Mouse (Mus musculus) leukemia stem cell, adult 10-12 weeks (primary cell): Measurements from ENCODE around the gene Slc9a3r2. TPM values are rescaled to one million over a fixed set of nuclear protein-coding genes. Genes with fewer than 3 reads are reported as not detected.

ENCODE experiments used
- polyA plus RNA-seq: library from polyadenylated mRNA; stranded (reverse); fragments of >175 nt; gene quantifications from 2 replicates; pipeline ENCODE4 v1.2.3, GENCODE M21; 2012; ENCODE audit warnings: low replicate concordance

Gene Slc9a3r2
- polyA plus RNA-seq, result 2.0 and 5.8 TPM in 2 replicates

GRCm38 (mm10) chr17:24650070-24650616 lies at the start of gene Slc9a3r2:
Slc9a3r2 (minus strand) TSS chr17:24650327.

GRCm38 (mm10) chr17:24696011-24696697 lies 46.0 kb upstream of the Slc9a3r2 start, which contains the start of the genes Gfer and Noxo1:
Gfer (minus strand) TSS chr17:24696156.
Noxo1 (plus strand) TSS chr17:24696234.

GRCm38 (mm10) chr17:24689251-24690081 lies 39.3 kb upstream of the Slc9a3r2 start, which contains the start of gene Syngr3:
Syngr3 (minus strand) TSS chr17:24689955.

GRCm38 (mm10) chr17:24669545-24670245 lies 19.6 kb upstream of the Slc9a3r2 start, which contains the start of gene Zfp598:
Zfp598 (plus strand) TSS chr17:24669687.

GRCm38 (mm10) chr17:24658017-24658758 lies 8.1 kb upstream of the Slc9a3r2 start, which contains the start of gene Npw:
Npw (minus strand) TSS chr17:24658457.

GRCm38 (mm10) chr17:24632167-24632812 lies 17.8 kb downstream of the Slc9a3r2 start, which contains the start of the genes Tsc2 and Nthl1:
Tsc2 (minus strand) TSS chr17:24632630.
Nthl1 (plus strand) TSS chr17:24632680.

Other genes with a start within 250 kb of the Slc9a3r2 start
- 278 and 467 TPM in 2 replicates for gene Rnps1, start 235.8 kb downstream of the Slc9a3r2 start, polyA plus RNA-seq
- 47.6 and 50.3 TPM in 2 replicates for gene Eci1, start 223.7 kb downstream of the Slc9a3r2 start, polyA plus RNA-seq
- 0.41 TPM in 1 of 2 replicates, not detected in the other for gene Dnase1l2, start 207.2 kb downstream of the Slc9a3r2 start, polyA plus RNA-seq
- gene E4f1, start 180.0 kb downstream of the Slc9a3r2 start, polyA plus RNA-seq, result 21.8 and 23.0 TPM in 2 replicates
- 86.0 and 114 TPM in 2 replicates for gene Pgp, start 179.9 kb downstream of the Slc9a3r2 start, polyA plus RNA-seq
- gene Bricd5, start 176.4 kb downstream of the Slc9a3r2 start, polyA plus RNA-seq, result 0.56 and 0.61 TPM in 2 replicates
- gene Mlst8, start 171.2 kb downstream of the Slc9a3r2 start, polyA plus RNA-seq, result 6.4 and 15.9 TPM in 2 replicates
- 0.03 TPM in 1 of 2 replicates, not detected in the other for gene Caskin1, start 161.7 kb downstream of the Slc9a3r2 start, polyA plus RNA-seq
- 121 and 190 TPM in 2 replicates for gene Traf7, start 122.4 kb downstream of the Slc9a3r2 start, polyA plus RNA-seq
- gene Rab26, start 116.1 kb downstream of the Slc9a3r2 start, polyA plus RNA-seq, result 0.14 and 1.1 TPM in 2 replicates
- gene Pkd1, start 100.5 kb downstream of the Slc9a3r2 start, polyA plus RNA-seq, result 8.9 and 14.3 TPM in 2 replicates
- 37.0 and 60.0 TPM in 2 replicates for gene Tsc2, start 17.7 kb downstream of the Slc9a3r2 start, polyA plus RNA-seq
- 4.3 and 4.4 TPM in 2 replicates for gene Nthl1, start 17.6 kb downstream of the Slc9a3r2 start, polyA plus RNA-seq
- gene Npw, start 8.1 kb upstream of the Slc9a3r2 start, polyA plus RNA-seq, result 1.1 and 4.6 TPM in 2 replicates
- gene Zfp598, start 19.4 kb upstream of the Slc9a3r2 start, polyA plus RNA-seq, result 144 and 147 TPM in 2 replicates
- 0.56 and 0.62 TPM in 2 replicates for gene Syngr3, start 39.6 kb upstream of the Slc9a3r2 start, polyA plus RNA-seq
- 134 TPM in 2 replicates for gene Gfer, start 45.8 kb upstream of the Slc9a3r2 start, polyA plus RNA-seq
- 0.69 and 1.8 TPM in 2 replicates for gene Noxo1, start 45.9 kb upstream of the Slc9a3r2 start, polyA plus RNA-seq
- gene Tbl3, start 57.3 kb upstream of the Slc9a3r2 start, polyA plus RNA-seq, result 20.7 and 32.9 TPM in 2 replicates
- 0.42 and 0.46 TPM in 2 replicates for gene Rnf151, start 67.7 kb upstream of the Slc9a3r2 start, polyA plus RNA-seq
- 69.0 and 456 TPM in 2 replicates for gene Rps2, start 67.8 kb upstream of the Slc9a3r2 start, polyA plus RNA-seq
- gene Ndufb10, start 74.2 kb upstream of the Slc9a3r2 start, polyA plus RNA-seq, result 350 and 503 TPM in 2 replicates
- gene Rpl3l, start 77.5 kb upstream of the Slc9a3r2 start, polyA plus RNA-seq, result not detected in 2 replicates
- gene Msrb1, start 86.3 kb upstream of the Slc9a3r2 start, polyA plus RNA-seq, result 9.9 and 15.7 TPM in 2 replicates
- not detected in 2 replicates for gene Hs3st6, start 102.7 kb upstream of the Slc9a3r2 start, polyA plus RNA-seq
- not detected in 2 replicates for gene Meiob, start 154.0 kb upstream of the Slc9a3r2 start, polyA plus RNA-seq
- gene Hagh, start 189.8 kb upstream of the Slc9a3r2 start, polyA plus RNA-seq, result 39.1 and 51.7 TPM in 2 replicates
- gene Fahd1, start 200.0 kb upstream of the Slc9a3r2 start, polyA plus RNA-seq, result 6.2 and 6.5 TPM in 2 replicates
- gene Igfals, start 215.7 kb upstream of the Slc9a3r2 start, polyA plus RNA-seq, result 0.14 TPM in 1 of 2 replicates, not detected in the other
- 10.5 and 114 TPM in 2 replicates for gene Nubp2, start 236.0 kb upstream of the Slc9a3r2 start, polyA plus RNA-seq
- 21.6 and 45.5 TPM in 2 replicates for gene Spsb3, start 236.3 kb upstream of the Slc9a3r2 start, polyA plus RNA-seq
- gene Eme2, start 244.8 kb upstream of the Slc9a3r2 start, polyA plus RNA-seq, result 31.8 and 37.9 TPM in 2 replicates
- gene Mrps34, start 244.8 kb upstream of the Slc9a3r2 start, polyA plus RNA-seq, result 81.1 and 115 TPM in 2 replicates
- gene Nme3, start 246.2 kb upstream of the Slc9a3r2 start, polyA plus RNA-seq, result 16.0 and 19.6 TPM in 2 replicates